In genomic region chr11:69266253-69266652, GRCm38 (mm10) we compare ENCODE assay signal across 8 mouse cellular contexts. TPM values are rescaled to one million over a fixed set of nuclear protein-coding genes. Genes with fewer than 3 reads are reported as not detected.
DNase-seq lines count a peak whose midpoint lies in the region; ATAC-seq and TF ChIP-seq lines count a peak whose summit lies in the region.

No protein-coding gene starts in this region.

- H3K4me3 ChIP-seq in kidney, embryonic 15.5 days (replicated peaks), result peak overlapping the region; percentile 14; the same call in 1 of the 2 replicates
- H3K4me3 ChIP-seq in hindbrain, postnatal 0 days (ENCODE audit: low read length), result 0 out of 2 replicates have a peak overlapping the region, but pooled peaks have one; percentile 3
- H3K4me3 ChIP-seq in limb, embryonic 15.5 days, result no peak overlapping the region

- TF ChIP-seq CTCF in hindbrain, postnatal 0 days (IDR thresholded peaks at IDR 0.05; ENCODE audit: low read depth), result peak; percentile 37

- H3K9ac ChIP-seq in kidney, embryonic 15.5 days, result no peak overlapping the region
- no peak overlapping the region for H3K9ac ChIP-seq in hindbrain, postnatal 0 days (replicated peaks; ENCODE audit: low read length)
- no peak overlapping the region for H3K9ac ChIP-seq in limb, embryonic 15.5 days

- H3K4me2 ChIP-seq in kidney, embryonic 15.5 days, result peak overlapping the region; percentile 48
- peak overlapping the region; percentile 42 for H3K4me2 ChIP-seq in hindbrain, postnatal 0 days (ENCODE audit: low read depth, low read length)
- H3K4me2 ChIP-seq in limb, embryonic 15.5 days, result 0 out of 2 replicates have a peak overlapping the region, but pooled peaks have one; percentile 26

- ATAC-seq in kidney, embryonic 15.5 days (replicated peaks; ENCODE audit: low FRiP score), result no peak
- peak; percentile 93 for ATAC-seq in hindbrain, postnatal 0 days
- no peak for ATAC-seq in limb, embryonic 15.5 days (ENCODE audit: insufficient number of reproducible peaks, low FRiP score, low TSS enrichment, low read depth)
- ATAC-seq in megakaryocyte, adult 5-6 weeks (ENCODE audit: poor library complexity, severe bottlenecking), result no peak

- no peaks in the 10 kb centered on the region for H3K9me3 ChIP-seq in kidney, embryonic 15.5 days (replicated peaks)
- H3K9me3 ChIP-seq in hindbrain, postnatal 0 days (ENCODE audit: low read length), result no peaks in the 10 kb centered on the region
- no peaks in the 10 kb centered on the region for H3K9me3 ChIP-seq in limb, embryonic 15.5 days

- DNase-seq in kidney, adult 8-10 months, result no peak
- peak; percentile 48 for DNase-seq in cerebellum, adult 11 months
- DNase-seq in frontal cortex, postnatal 36 days (ENCODE audit: low spot score in 2 of 2), result peak; percentile 76 to 88
- peak; percentile 82 for DNase-seq in hindbrain, postnatal 0 days (ENCODE audit: low spot score)
- peak; percentile 86 for DNase-seq in right cerebral cortex, postnatal 4 days

- H3K36me3 ChIP-seq in kidney, embryonic 15.5 days, result no peaks in the 10 kb centered on the region
- no peaks in the 10 kb centered on the region for H3K36me3 ChIP-seq in hindbrain, postnatal 0 days (ENCODE audit: insufficient read depth, low read length)
- H3K36me3 ChIP-seq in limb, embryonic 15.5 days, result no peaks in the 10 kb centered on the region

- H3K27ac ChIP-seq in kidney, embryonic 15.5 days, result no peak overlapping the region
- peak overlapping the region; percentile 66 for H3K27ac ChIP-seq in hindbrain, postnatal 0 days
- no peak overlapping the region for H3K27ac ChIP-seq in limb, embryonic 15.5 days

- peaks cover 18% of the 10 kb centered on the region for H3K27me3 ChIP-seq in kidney, embryonic 15.5 days
- no peaks in the 10 kb centered on the region for H3K27me3 ChIP-seq in hindbrain, postnatal 0 days (ENCODE audit: insufficient read depth, low read length)
- H3K27me3 ChIP-seq in limb, embryonic 15.5 days, result 0 out of 2 replicates have a peak, but pooled peaks cover 8% of the 10 kb centered on the region

- H3K4me1 ChIP-seq in kidney, embryonic 15.5 days, result peaks cover 21% of the 10 kb centered on the region
- 0 out of 2 replicates have a peak, but pooled peaks cover 5% of the 10 kb centered on the region for H3K4me1 ChIP-seq in hindbrain, postnatal 0 days (ENCODE audit: insufficient read depth, low read length)
- H3K4me1 ChIP-seq in limb, embryonic 15.5 days, result 0 out of 2 replicates have a peak, but pooled peaks cover 2% of the 10 kb centered on the region

- WGBS in kidney, embryonic 15.5 days, result 10% methylated on average over 10 of the region's 10 CpGs
- 17% methylated on average over 10 of the region's 10 CpGs for WGBS in hindbrain, postnatal 0 days
- 24% methylated on average over 10 of the region's 10 CpGs for WGBS in limb, embryonic 15.5 days

RNA-seq across cellular contexts. Expression of gene Gucy2e, which starts 29.4 kb away (rescaled TPM):
- polyA plus RNA-seq in kidney, embryonic 15.5 days (2015; fragmentation: Nextera tagmentation; extraction: Ambion mirVana), result 0.09 and 0.17 TPM in 2 replicates
- total RNA-seq in hindbrain, postnatal 0 days (2014; rRNA removed), result 0.73 and 1.2 TPM in 2 replicates
- 0.52 and 0.61 TPM in 2 replicates for polyA plus RNA-seq in hindbrain, postnatal 0 days (2015; fragmentation: Nextera tagmentation; extraction: Ambion mirVana)
- polyA plus RNA-seq in limb, embryonic 15.5 days (2015; fragmentation: Nextera tagmentation; extraction: Ambion mirVana), result 0.22 TPM in 1 of 2 replicates, not detected in the other
- total RNA-seq in megakaryocyte, adult 5-6 weeks (2015), result 0.16 TPM in 1 of 2 replicates, not detected in the other
- 0.07 and 0.33 TPM in 2 replicates for total RNA-seq in megakaryocyte, adult 5-6 weeks (2017)

RNA-seq across cellular contexts. Expression of gene Cntrob, which starts 57.3 kb away (rescaled TPM):
- 23.0 and 23.9 TPM in 2 replicates for polyA plus RNA-seq in kidney, embryonic 15.5 days (2015; fragmentation: Nextera tagmentation; extraction: Ambion mirVana)
- total RNA-seq in hindbrain, postnatal 0 days (2014; rRNA removed), result 13.3 and 22.0 TPM in 2 replicates
- 11.0 and 12.0 TPM in 2 replicates for polyA plus RNA-seq in hindbrain, postnatal 0 days (2015; fragmentation: Nextera tagmentation; extraction: Ambion mirVana)
- 18.8 and 20.6 TPM in 2 replicates for polyA plus RNA-seq in limb, embryonic 15.5 days (2015; fragmentation: Nextera tagmentation; extraction: Ambion mirVana)
- total RNA-seq in megakaryocyte, adult 5-6 weeks (2015), result 15.2 and 28.3 TPM in 2 replicates
- 10.4 and 13.8 TPM in 2 replicates for total RNA-seq in megakaryocyte, adult 5-6 weeks (2017)

RNA-seq across cellular contexts. Expression of gene Trappc1, which starts 57.5 kb away (rescaled TPM):
- 152 and 160 TPM in 2 replicates for polyA plus RNA-seq in kidney, embryonic 15.5 days (2015; fragmentation: Nextera tagmentation; extraction: Ambion mirVana)
- total RNA-seq in hindbrain, postnatal 0 days (2014; rRNA removed), result 150 and 157 TPM in 2 replicates
- polyA plus RNA-seq in hindbrain, postnatal 0 days (2015; fragmentation: Nextera tagmentation; extraction: Ambion mirVana), result 171 and 173 TPM in 2 replicates
- 144 and 145 TPM in 2 replicates for polyA plus RNA-seq in limb, embryonic 15.5 days (2015; fragmentation: Nextera tagmentation; extraction: Ambion mirVana)
- 219 and 269 TPM in 2 replicates for total RNA-seq in megakaryocyte, adult 5-6 weeks (2015)
- total RNA-seq in megakaryocyte, adult 5-6 weeks (2017), result 155 and 195 TPM in 2 replicates

RNA-seq across cellular contexts. Expression of gene Kcnab3, which starts 59.8 kb away (rescaled TPM):
- 2.9 and 3.5 TPM in 2 replicates for polyA plus RNA-seq in kidney, embryonic 15.5 days (2015; fragmentation: Nextera tagmentation; extraction: Ambion mirVana)
- 5.5 and 7.8 TPM in 2 replicates for total RNA-seq in hindbrain, postnatal 0 days (2014; rRNA removed)
- polyA plus RNA-seq in hindbrain, postnatal 0 days (2015; fragmentation: Nextera tagmentation; extraction: Ambion mirVana), result 6.1 and 6.6 TPM in 2 replicates
- polyA plus RNA-seq in limb, embryonic 15.5 days (2015; fragmentation: Nextera tagmentation; extraction: Ambion mirVana), result 2.2 and 2.3 TPM in 2 replicates
- total RNA-seq in megakaryocyte, adult 5-6 weeks (2015), result 0.59 and 1.3 TPM in 2 replicates
- 0.40 and 1.7 TPM in 2 replicates for total RNA-seq in megakaryocyte, adult 5-6 weeks (2017)

Comparison
In these comparisons a context has a peak if more than half of its experiments do, and no peak if none do; other contexts are left out.
1. DNase-seq: peak in cerebellum, adult 11 months (single experiment), frontal cortex, postnatal 36 days (2 of 2), hindbrain, postnatal 0 days (single experiment) and right cerebral cortex, postnatal 4 days (single experiment); none in kidney, adult 8-10 months (0 of 2).
2. Peak in every context shown above with its lines, with median percentiles within 50 percentile points of each other: H3K4me2 ChIP-seq.